9 mouse cellular contexts compared by ENCODE assay signal in genomic region chr11:64434611-64435545, GRCm38 (mm10). TPM values are rescaled to one million over a fixed set of nuclear protein-coding genes. Genes with fewer than 3 reads are reported as not detected.
A peak's percentile ranks its signal among the peaks of the same experiment; 100 is the strongest.
DNase-seq lines count a peak whose midpoint lies in the region; ATAC-seq and TF ChIP-seq lines count a peak whose summit lies in the region.
"Had no signal": no experiment of that assay in that cellular context is flagged by ENCODE, and none has a peak within 500 bp of the region (broad histone marks: within the 10 kb centered on the region; RNA-seq: fewer than 3 reads in every experiment).

Gene Hs3st3a1, plus strand, starts transcription at chr11:64435332.

- DNase-seq in cerebellum, postnatal 25 days: peak; percentile 4 to 18
- DNase-seq in embryo, embryonic 9.5 days (ENCODE audit: extremely low spot score): peak; percentile 87
- DNase-seq in heart, adult 18-20 months: peak; percentile 79 to 88
- peak in 2 of 3 experiments; percentile 3 to 20 for DNase-seq in liver, embryonic 14.5 days (ENCODE audit: low read depth in 3 of 3, low spot score in 3 of 3)
- peak; percentile 52 for DNase-seq in naive thymus-derived CD4-positive, alpha-beta T cell, adult 2 months (ENCODE audit: low read depth)
- DNase-seq in thymus, postnatal 14 days: peak; percentile 14

- H3K4me1 ChIP-seq in intestine, postnatal 0 days (replicated peaks; ENCODE audit: control insufficient read depth, insufficient read depth, low read length): 0 out of 2 replicates have a peak, but pooled peaks cover 4% of the 10 kb centered on the region
- H3K4me1 ChIP-seq in liver, embryonic 14.5 days (replicated peaks; ENCODE audit: control insufficient read depth in 2 of 2, insufficient read depth in 2 of 2, low read length in 1 of 2): no peaks in the 10 kb centered on the region

- TF ChIP-seq CTCF in intestine, postnatal 0 days (IDR thresholded peaks at IDR 0.05; ENCODE audit: low read depth): no peak
- TF ChIP-seq CTCF in liver, embryonic 14.5 days (IDR thresholded peaks at IDR 0.05; ENCODE audit: low read depth): no peak

- H3K9ac ChIP-seq in intestine, postnatal 0 days (ENCODE audit: low read depth, low read length): peak within 1 kb of the TSS; percentile 53
- H3K9ac ChIP-seq in liver, embryonic 14.5 days (replicated peaks): no peak within 1 kb of the TSS

- peak within 1 kb of the TSS; percentile 55 for H3K4me3 ChIP-seq in intestine, postnatal 0 days (ENCODE audit: low read depth, low read length)
- peak within 1 kb of the TSS; percentile 28 to 44 for H3K4me3 ChIP-seq in liver, embryonic 14.5 days (ENCODE audit: insufficient read depth in 1 of 2, low read depth in 2 of 2, low read length in 2 of 2)

- no peaks in the 10 kb centered on the region for H3K9me3 ChIP-seq in intestine, postnatal 0 days (ENCODE audit: control insufficient read depth)
- H3K9me3 ChIP-seq in liver, embryonic 14.5 days (ENCODE audit: control insufficient read depth, low read length): no peaks in the 10 kb centered on the region

- no peak for TF ChIP-seq EP300 in liver, embryonic 14.5 days (IDR thresholded peaks at IDR 0.05; ENCODE audit: low read depth)

- under 1% methylated on average over 34 of the region's 36 CpGs for WGBS in intestine, postnatal 0 days
- WGBS in liver, embryonic 14.5 days (ENCODE audit: insufficient replicate concordance): 1% methylated on average over 34 of the region's 36 CpGs

- H3K27ac ChIP-seq in intestine, postnatal 0 days (ENCODE audit: low read depth, low read length): peak within 1 kb of the TSS; percentile 57; the same call in 1 of the 2 replicates
- no peak within 1 kb of the TSS for H3K27ac ChIP-seq in liver, embryonic 14.5 days

- no peaks in the 10 kb centered on the region for H3K36me3 ChIP-seq in intestine, postnatal 0 days (ENCODE audit: control insufficient read depth, insufficient read depth)
- no peaks in the 10 kb centered on the region for H3K36me3 ChIP-seq in liver, embryonic 14.5 days (replicated peaks; ENCODE audit: control insufficient read depth, insufficient read depth, low read depth)

- peaks cover 26% of the 10 kb centered on the region for H3K27me3 ChIP-seq in intestine, postnatal 0 days (replicated peaks; ENCODE audit: control insufficient read depth, insufficient read depth, low read length)
- peaks cover 30% of the 10 kb centered on the region for H3K27me3 ChIP-seq in liver, embryonic 14.5 days (ENCODE audit: control insufficient read depth, insufficient read depth, low read length)
- H3K27me3 ChIP-seq: CH12.LX had no signal

- ATAC-seq in cerebellum, adult (ENCODE audit: insufficient number of reproducible peaks, low FRiP score, low TSS enrichment): no peak
- ATAC-seq in intestine, postnatal 0 days: peak; percentile 83
- ATAC-seq in liver, embryonic 14.5 days (ENCODE audit: insufficient read depth): peak; percentile 55

- peak within 1 kb of the TSS; percentile 92 for H3K4me2 ChIP-seq in intestine, postnatal 0 days (replicated peaks; ENCODE audit: low read depth)
- peak within 1 kb of the TSS; percentile 67 for H3K4me2 ChIP-seq in liver, embryonic 14.5 days (ENCODE audit: low read depth)

RNA-seq across cellular contexts. Expression of gene Hs3st3a1, which starts in this region (rescaled TPM):
- total RNA-seq in heart, adult 18-20 months (2021): under 1 TPM; 0.27 to 0.59 TPM
- polyA plus RNA-seq in intestine, postnatal 0 days (2015; fragmentation: Nextera tagmentation; extraction: Ambion mirVana): 0.30 and 0.35 TPM in 2 replicates
- 0.12 and 0.20 TPM in 2 replicates for polyA plus RNA-seq in liver, embryonic 14.5 days (2012; rRNA removed)
- 0.06 and 0.16 TPM in 2 replicates for polyA plus RNA-seq in liver, embryonic 14.5 days (2014; fragmentation: Nextera tagmentation; extraction: Ambion mirVana)
- total RNA-seq: CH12.LX had no signal

Comparison
In these comparisons a context has a peak if more than half of its experiments do, and no peak if none do; other contexts are left out.
1. Peak in DNase-seq in heart, adult 18-20 months; RNA of the gene not detected or under 1 TPM.
2. Peak in ATAC-seq, H3K4me3 ChIP-seq, H3K27ac ChIP-seq, H3K9ac ChIP-seq and H3K4me2 ChIP-seq in intestine, postnatal 0 days; RNA of the gene not detected or under 1 TPM.
3. Peak in DNase-seq, ATAC-seq, H3K4me3 ChIP-seq and H3K4me2 ChIP-seq in liver, embryonic 14.5 days; RNA of the gene not detected or under 1 TPM.
4. DNase-seq: peak in every context shown above with its lines; median percentile 87 in embryo, embryonic 9.5 days; 84 in heart, adult 18-20 months; 52 in naive thymus-derived CD4-positive, alpha-beta T cell, adult 2 months; 14 in thymus, postnatal 14 days; 12 in liver, embryonic 14.5 days; 11 in cerebellum, postnatal 25 days.